Mouse (Mus musculus) ES-Bruce4 (cell line): Measurements from ENCODE around the gene Gm5129.

Source experiments
- CTCF ChIP-seq: IDR thresholded peaks from one replicate; pipeline ENCODE4 v1.8.1; 2011; ENCODE audit warnings: low read depth, low read length
- EP300 ChIP-seq: IDR thresholded peaks from 2 replicates; pipeline ENCODE4 v1.6.1; 2011; ENCODE audit warnings: low read depth, low read length; ENCODE audit not compliant: insufficient read depth

GRCm38 (mm10) chr5:29782261-29782660, 46.5 kb upstream of the Gm5129 start:
- TF ChIP-seq EP300 = no peak
- TF ChIP-seq CTCF = no peak
